Mouse (Mus musculus) CH12.LX (cell line): ENCODE data around the gene Kcnn3. TPM values are rescaled to one million over a fixed set of nuclear protein-coding genes. Genes with fewer than 3 reads are reported as not detected.

Source experiments
- DNase-seq: peaks from one replicate; pipeline ENCODE4 v3.0.0-alpha.2; 2013; ENCODE audit errors: extremely low read depth
- H3K27ac ChIP-seq: 2 replicates; pipeline ENCODE4 v1.5.1; 2012; ENCODE audit warnings: low read depth, mild to moderate bottlenecking, control low read depth, moderate library complexity; ENCODE audit not compliant: insufficient read depth
- H3K27me3 ChIP-seq: replicated peaks from 2 replicates; pipeline ENCODE3; 2012; ENCODE audit warnings: inconsistent platforms
- H3K36me3 ChIP-seq, 2 experiments: replicated peaks in 1 of 2; 2 replicates each; pipeline versions ENCODE3 to v1.6.1; 2012; ENCODE audit warnings: inconsistent platforms in 1 of 2, low read length in 1 of 2, mild to moderate bottlenecking in 1 of 2, mixed read lengths in 1 of 2, moderate library complexity in 1 of 2; ENCODE audit not compliant: control insufficient read depth in 1 of 2, insufficient read depth in 1 of 2
- H3K4me1 ChIP-seq, 2 experiments: 2 replicates each; pipeline ENCODE4 v1.6.1; 2012; ENCODE audit warnings: inconsistent platforms in 1 of 2, moderate library complexity in 1 of 2; ENCODE audit not compliant: insufficient read depth in 2 of 2, control insufficient read depth in 1 of 2
- H3K4me2 ChIP-seq: 2 replicates; pipeline ENCODE4 v1.6.1; 2012; ENCODE audit warnings: low read depth, mild to moderate bottlenecking, control low read depth; ENCODE audit not compliant: poor library complexity, insufficient read depth, severe bottlenecking
- H3K4me3 ChIP-seq, 3 experiments: fragments of 150-350 bp in 1 of 3; sonication (generic) in 1 of 3; replicated peaks in 1 of 3; 2 replicates each; pipeline versions ENCODE3 to v1.5.1; 2011 to 2012; ENCODE audit warnings: low read depth in 2 of 3, low read length in 2 of 3, mild to moderate bottlenecking in 2 of 3, moderate library complexity in 2 of 3, control low read depth in 1 of 3, improper control_type of control experiment in 1 of 3, inconsistent platforms in 1 of 3, mixed read lengths in 1 of 3; ENCODE audit not compliant: poor library complexity in 1 of 3
- H3K79me2 ChIP-seq: replicated peaks from 2 replicates; pipeline ENCODE4 v1.6.1; 2012; ENCODE audit warnings: mild to moderate bottlenecking, moderate library complexity; ENCODE audit not compliant: control insufficient read depth, poor library complexity, insufficient read depth, severe bottlenecking; ENCODE audit errors: extremely low read depth
- H3K9ac ChIP-seq: 2 replicates; pipeline ENCODE4 v1.6.1; 2012; ENCODE audit warnings: low read depth, mild to moderate bottlenecking, control low read depth, moderate library complexity; ENCODE audit not compliant: insufficient read depth
- H3K9me3 ChIP-seq: replicated peaks from 2 replicates; pipeline ENCODE3; 2012; ENCODE audit warnings: low read length, inconsistent platforms, mixed read lengths
- CTCF ChIP-seq, 2 experiments: IDR thresholded peaks in 1 of 2; conservative IDR thresholded peaks in 1 of 2; 2 replicates each; pipeline ENCODE4 v1.5.1; 2011 to 2012; ENCODE audit warnings: low read depth in 2 of 2, low read length in 2 of 2, improper control_type of control experiment in 1 of 2, inconsistent platforms in 1 of 2, mild to moderate bottlenecking in 1 of 2, moderate library complexity in 1 of 2
- ELF1 ChIP-seq: IDR thresholded peaks from 2 replicates; pipeline ENCODE4 v1.6.1; 2014; ENCODE audit warnings: low read depth, mild to moderate bottlenecking, inconsistent platforms, low read length, improper control_type of control experiment
- GABPA ChIP-seq: IDR thresholded peaks from 2 replicates; pipeline ENCODE4 v1.6.1; 2012; ENCODE audit warnings: low read depth, low read length, improper control_type of control experiment, inconsistent platforms; ENCODE audit not compliant: insufficient replicate concordance
- HCFC1 ChIP-seq: IDR thresholded peaks from 2 replicates; pipeline ENCODE4 v1.6.1; 2012; ENCODE audit warnings: low read depth, mild to moderate bottlenecking, inconsistent platforms, low read length, improper control_type of control experiment
- IRF4 ChIP-seq: IDR thresholded peaks from 2 replicates; pipeline ENCODE4 v1.6.1; 2014; ENCODE audit warnings: low read depth, mild to moderate bottlenecking, inconsistent platforms, low read length, improper control_type of control experiment
- JUND ChIP-seq: conservative IDR thresholded peaks from 2 replicates; pipeline ENCODE4 v1.6.1; 2011; ENCODE audit warnings: low read depth, low read length, improper control_type of control experiment
- KAT2A ChIP-seq: IDR thresholded peaks from 2 replicates; pipeline ENCODE4 v1.6.1; 2012; ENCODE audit warnings: low read length, improper control_type of control experiment, inconsistent platforms; ENCODE audit not compliant: insufficient replicate concordance
- MAFK ChIP-seq: IDR thresholded peaks from 2 replicates; pipeline ENCODE4 v1.6.1; 2011; ENCODE audit warnings: low read length, improper control_type of control experiment; ENCODE audit not compliant: insufficient replicate concordance
- MAX ChIP-seq: IDR thresholded peaks from 2 replicates; pipeline ENCODE4 v1.6.1; 2011; ENCODE audit warnings: low read length, improper control_type of control experiment
- MXI1 ChIP-seq: IDR thresholded peaks from 2 replicates; pipeline ENCODE4 v1.6.1; 2011; ENCODE audit warnings: mild to moderate bottlenecking, low read depth, low read length, improper control_type of control experiment
- MYC ChIP-seq: IDR thresholded peaks from 2 replicates; pipeline ENCODE4 v1.6.1; 2011; ENCODE audit warnings: low read depth, mild to moderate bottlenecking, improper control_type of control experiment, low read length
- PAX5 ChIP-seq: IDR thresholded peaks from 2 replicates; pipeline ENCODE4 v1.6.1; 2012; ENCODE audit warnings: low read length, inconsistent platforms, mixed read lengths
- POLR2AphosphoS2 ChIP-seq: IDR thresholded peaks from 2 replicates; pipeline ENCODE4 v1.6.1; 2011; ENCODE audit warnings: low read depth, low read length, improper control_type of control experiment
- SMC3 ChIP-seq: IDR thresholded peaks from 2 replicates; pipeline ENCODE4 v1.6.1; 2011; ENCODE audit warnings: low read depth, low read length, improper control_type of control experiment
- TBP ChIP-seq: conservative IDR thresholded peaks from 2 replicates; pipeline ENCODE4 v1.6.1; 2011; ENCODE audit warnings: low read depth, low read length, improper control_type of control experiment
- USF2 ChIP-seq: conservative IDR thresholded peaks from 2 replicates; pipeline ENCODE4 v1.6.1; 2011; ENCODE audit warnings: low read depth, low read length, improper control_type of control experiment
- ZKSCAN1 ChIP-seq: IDR thresholded peaks from 2 replicates; pipeline ENCODE4 v1.6.1; 2012; ENCODE audit warnings: low read depth, inconsistent platforms, low read length, improper control_type of control experiment, borderline replicate concordance
- ZNF384 ChIP-seq: IDR thresholded peaks from 2 replicates; pipeline ENCODE4 v1.6.1; 2012; ENCODE audit warnings: low read depth, low read length, improper control_type of control experiment, inconsistent platforms
- dilution Hi-C: fragments of 300-500 bp; cut with MboI; formaldehyde crosslinking; loops from 2 replicates; pipeline ENCODE4 v1.14.3; 2020; ENCODE audit warnings: low sequenced_read_pairs; ENCODE audit not compliant: extremely low pct_unique_long_range_greater_than_20kb, extremely low pct_ligation_motif_present
- in situ Hi-C: fragments of 300-500 bp; cut with MboI; formaldehyde crosslinking; loops from 3 replicates; pipeline ENCODE4 v1.14.3; 2019; ENCODE audit warnings: low sequenced_read_pairs, low pct_ligation_motif_present, low pct_unique_long_range_greater_than_20kb, mixed read lengths
- polyA plus RNA-seq: library from polyadenylated mRNA; unstranded; fragments of >175 nt; gene quantifications from 2 replicates; pipeline ENCODE4 v1.2.1, GENCODE M21; 2012; ENCODE audit warnings: low read depth; ENCODE audit not compliant: insufficient read length
- total RNA-seq, 2 experiments: library from RNA; depleted of rRNA; stranded (reverse); fragments of 300-350 nt in 1 of 2; fragments of >200 nt in 1 of 2; gene quantifications; 2 replicates each; pipeline ENCODE4 v1.2.3; 2012 to 2014

The Kcnn3 gene
- total and polyA plus RNA-seq, 3 experiments, result 0.06 TPM; not detected in 2

GRCm38 (mm10) chr3:89578803-89579202 lies 58.8 kb downstream of the Kcnn3 start:
- dilution Hi-C loops (no loop called here), in situ Hi-C loops (no loop called here)
- Histone ChIP-seq H3K27ac (no peak overlapping the region), H3K4me2 (no peak overlapping the region), H3K4me1 (peaks cover 0 to 8% of the 10 kb centered on the region in 2 experiments; a peak in 1 of 4 replicates), H3K4me3 (no peak overlapping the region), H3K36me3 (no peaks in the 10 kb centered on the region), H3K79me2 (no peaks in the 10 kb centered on the region), H3K27me3 (no peaks in the 10 kb centered on the region), H3K9ac (no peak overlapping the region), H3K9me3 (peaks cover 3% of the 10 kb centered on the region)
- TF ChIP-seq HCFC1 (no peak), MXI1 (no peak), KAT2A (no peak), MYC (no peak), GABPA (no peak), TBP (no peak), ZKSCAN1 (no peak), ELF1 (no peak)
- DNase-seq, result no peak

- no peak for TF ChIP-seq MAX
- no peak for TF ChIP-seq SMC3
- TF ChIP-seq MXI1, result no peak
- no peak for TF ChIP-seq IRF4
- TF ChIP-seq USF2, result no peak
- TF ChIP-seq CTCF (conservative IDR thresholded peaks at IDR 0.05 in 1 of 2, IDR thresholded peaks at IDR 0.05 in 1 of 2; ENCODE audit: low read depth in 2 of 2, low read length in 2 of 2), result no peak
- no peak for TF ChIP-seq JUND
- Histone ChIP-seq H3K27me3 (no peaks in the 10 kb centered on the region), H3K4me3 (no peak overlapping the region), H3K4me2 (no peak overlapping the region), H3K27ac (no peak overlapping the region), H3K36me3 (no peaks in the 10 kb centered on the region), H3K4me1 (peaks cover 0 to 56% of the 10 kb centered on the region in 2 experiments; a peak in 2 of 4 replicates), H3K9ac (no peak overlapping the region), H3K79me2 (no peaks in the 10 kb centered on the region), H3K9me3 (no peaks in the 10 kb centered on the region)
- DNase-seq, result no peak
- in situ Hi-C loops (no loop called here), dilution Hi-C loops (no loop called here)
Measured at GRCm38 (mm10) chr3:89584254-89584653, 64.3 kb downstream of the Kcnn3 start.

GRCm38 (mm10) chr3:89588436-89588835 lies 68.5 kb downstream of the Kcnn3 start:
- in situ Hi-C loops (no loop called here), dilution Hi-C loops (no loop called here)
- no peak for TF ChIP-seq POLR2AphosphoS2
- TF ChIP-seq PAX5, result no peak
- TF ChIP-seq ZNF384, result no peak
- TF ChIP-seq MAFK, result no peak
- Histone ChIP-seq H3K79me2 (no peaks in the 10 kb centered on the region), H3K27me3 (no peaks in the 10 kb centered on the region), H3K36me3 (no peaks in the 10 kb centered on the region), H3K9me3 (no peaks in the 10 kb centered on the region), H3K4me3 (no peak overlapping the region), H3K9ac (no peak overlapping the region), H3K4me1 (peaks cover 0 to 53% of the 10 kb centered on the region in 2 experiments; a peak in 2 of 4 replicates), H3K4me2 (no peak overlapping the region), H3K27ac (no peak overlapping the region)
- no peak for DNase-seq
